Mouse (Mus musculus) lung, adult 2 months (tissue): ENCODE results near the gene Slc22a5. TPM values are rescaled to one million over a fixed set of nuclear protein-coding genes. Genes with fewer than 3 reads are reported as not detected.
"Not testable (repeated sequence)": the region's sequence is repeated elsewhere in the genome, so short reads cannot be mapped to it uniquely, and the experiment has no call there.

Experiments used
- DNase-seq: peaks from one replicate; pipeline ENCODE4 v3.0.0; 2022
- H3K4me1 ChIP-seq: fragments of 200-500 bp; 2 replicates; pipeline ENCODE4 v1.6.1; 2011; ENCODE audit warnings: low read length; ENCODE audit not compliant: control insufficient read depth, insufficient read depth
- H3K4me3 ChIP-seq: fragments of 200-500 bp; replicated peaks from 2 replicates; pipeline ENCODE3; 2011; ENCODE audit warnings: low read depth, mild to moderate bottlenecking, control low read depth, low read length; ENCODE audit errors: extremely low read depth
- CTCF ChIP-seq: fragments of 200-500 bp; IDR thresholded peaks from 2 replicates; pipeline ENCODE4 v1.5.1; 2011; ENCODE audit warnings: mild to moderate bottlenecking, low read length, control low read depth; ENCODE audit not compliant: insufficient read depth
- POLR2A ChIP-seq: fragments of 200-500 bp; IDR thresholded peaks from 2 replicates; pipeline ENCODE4 v1.6.1; 2011; ENCODE audit warnings: low read depth, mild to moderate bottlenecking, control low read depth, low read length, borderline replicate concordance; ENCODE audit errors: extremely low read depth
- WGBS: fragments of 180-500 bp; shearing (Covaris S2); methylation state at CpG from one replicate; pipeline ENCODE4 v1.1.7; 2018; 5-methylcytosine and 5-hydroxymethylcytosine counted together
- polyA plus RNA-seq: library from polyadenylated mRNA; depleted of rRNA; stranded (reverse); fragments of >200 nt; gene quantifications from 2 replicates; pipeline ENCODE4 v1.2.3, GENCODE M21; 2012; rRNA removed

The Slc22a5 gene
- polyA plus RNA-seq: 22.4 and 23.0 TPM in 2 replicates

- peak; percentile 98 for DNase-seq
- H3K4me3 ChIP-seq: peak within 1 kb of the TSS; percentile 94
- TF ChIP-seq CTCF (no peak), POLR2A (peak; percentile 77)
- H3K4me1 ChIP-seq: no peaks in the 10 kb centered on the region
- WGBS: 2% methylated on average over 63 of the region's 63 CpGs
These were observed at the start of gene Slc22a5 for GRCm38 (mm10) chr11:53891505-53892451. Slc22a5 (minus strand) TSS chr11:53891660.

- DNase-seq, H3K4me1 ChIP-seq, H3K4me3 ChIP-seq: not testable (repeated sequence)
- 59% methylated on average over 4 of the region's 4 CpGs for WGBS
These were observed 40.5 kb upstream of the Slc22a5 start for GRCm38 (mm10) chr11:53931944-53932318.

GRCm38 (mm10) chr11:53931091-53931943 lies 39.9 kb upstream of the Slc22a5 start:
- 27% methylated on average over 17 of the region's 17 CpGs for WGBS
- peak; percentile 40 for DNase-seq
- TF ChIP-seq POLR2A (no peak), CTCF (peak; percentile 63)
- H3K4me3 ChIP-seq: no peak overlapping the region
- H3K4me1 ChIP-seq: no peaks in the 10 kb centered on the region

- Histone ChIP-seq H3K4me1 (no peaks in the 10 kb centered on the region), H3K4me3 (no peak overlapping the region)
- no peak for DNase-seq
- 76% methylated on average over 3 of the region's 3 CpGs for WGBS
- TF ChIP-seq POLR2A (no peak), CTCF (no peak)
These were observed 38.3 kb upstream of the Slc22a5 start for GRCm38 (mm10) chr11:53929741-53930140.

- no peak for TF ChIP-seq CTCF
- no peak for TF ChIP-seq POLR2A
- no peaks in the 10 kb centered on the region for H3K4me1 ChIP-seq
- 53% methylated on average over 3 of the region's 3 CpGs for WGBS
- no peak for DNase-seq
- H3K4me3 ChIP-seq: no peak overlapping the region
These were observed 37.1 kb upstream of the Slc22a5 start for GRCm38 (mm10) chr11:53928585-53928984.

GRCm38 (mm10) chr11:53926303-53926702 lies 34.8 kb upstream of the Slc22a5 start:
- H3K4me3 ChIP-seq: no peak overlapping the region
- 90% methylated on average over 5 of the region's 5 CpGs for WGBS
- no peaks in the 10 kb centered on the region for H3K4me1 ChIP-seq
- TF ChIP-seq POLR2A (no peak), CTCF (no peak)
- no peak for DNase-seq

- no peaks in the 10 kb centered on the region for H3K4me1 ChIP-seq
- TF ChIP-seq CTCF (no peak), POLR2A (no peak)
- H3K4me3 ChIP-seq: no peak overlapping the region
- 92% methylated on average over 4 of the region's 4 CpGs for WGBS
- DNase-seq: no peak
These were observed 27.4 kb upstream of the Slc22a5 start for GRCm38 (mm10) chr11:53918851-53919250.

- no peak overlapping the region for H3K4me3 ChIP-seq
- no peaks in the 10 kb centered on the region for H3K4me1 ChIP-seq
- 58% methylated on average over 4 of the region's 4 CpGs for WGBS
- DNase-seq: no peak
- no peak for TF ChIP-seq POLR2A
- no peak for TF ChIP-seq CTCF
These were observed 19.6 kb upstream of the Slc22a5 start for GRCm38 (mm10) chr11:53911011-53911410.

GRCm38 (mm10) chr11:53908686-53909085 lies 17.2 kb upstream of the Slc22a5 start:
- H3K4me1 ChIP-seq: peaks cover 5% of the 10 kb centered on the region
- 87% methylated on average over 8 of the region's 8 CpGs for WGBS
- TF ChIP-seq CTCF (no peak), POLR2A (no peak)
- no peak for DNase-seq
- no peak overlapping the region for H3K4me3 ChIP-seq
